Mouse (Mus musculus) heart, embryonic 12.5 days (tissue): ENCODE data around the gene Zkscan2. TPM values are rescaled to one million over a fixed set of nuclear protein-coding genes. Genes with fewer than 3 reads are reported as not detected.

ENCODE experiments used
- ATAC-seq: fragments of 200-750 bp; cut with Nextera tagmentation; 2 replicates; pipeline ENCODE4 v1.8.0; 2017; ENCODE audit warnings: moderate TSS enrichment, moderate library complexity; ENCODE audit not compliant: insufficient number of reproducible peaks, low FRiP score
- H3K27ac ChIP-seq: fragments of 300-500 bp; sonication (generic); 2 replicates; pipeline ENCODE4 v1.5.1; 2016; ENCODE audit warnings: mild to moderate bottlenecking, moderate library complexity; ENCODE audit not compliant: poor library complexity, severe bottlenecking
- H3K27me3 ChIP-seq: fragments of 300-500 bp; sonication (generic); replicated peaks from 2 replicates; pipeline ENCODE4 v1.6.1; 2016; ENCODE audit warnings: mild to moderate bottlenecking, moderate library complexity
- H3K36me3 ChIP-seq: fragments of 300-500 bp; sonication (generic); 2 replicates; pipeline ENCODE4 v1.6.1; 2016; ENCODE audit warnings: mild to moderate bottlenecking, moderate library complexity
- H3K4me1 ChIP-seq: fragments of 300-500 bp; sonication (generic); replicated peaks from 2 replicates; pipeline ENCODE4 v1.6.1; 2016; ENCODE audit warnings: mild to moderate bottlenecking
- H3K4me2 ChIP-seq: fragments of 300-500 bp; sonication (generic); 2 replicates; pipeline ENCODE4 v1.6.1; 2016; ENCODE audit warnings: mild to moderate bottlenecking, moderate library complexity
- H3K4me3 ChIP-seq: fragments of 300-500 bp; sonication (generic); 2 replicates; pipeline ENCODE4 v1.5.1; 2016; ENCODE audit warnings: mild to moderate bottlenecking
- H3K9ac ChIP-seq: fragments of 300-500 bp; sonication (generic); 2 replicates; pipeline ENCODE4 v1.6.1; 2016; ENCODE audit warnings: mild to moderate bottlenecking, moderate library complexity
- H3K9me3 ChIP-seq: fragments of 300-500 bp; sonication (generic); replicated peaks from 2 replicates; pipeline ENCODE4 v1.6.1; 2016; ENCODE audit warnings: mild to moderate bottlenecking, moderate library complexity
- WGBS: fragments of 180-500 bp; shearing (Covaris S2); methylation state at CpG from one replicate; pipeline ENCODE4 v1.1.7; 2016; 5-methylcytosine and 5-hydroxymethylcytosine counted together
- polyA plus RNA-seq: library from polyadenylated mRNA; unstranded; fragments of >200 nt; fragmentation: Nextera tagmentation; extraction: Ambion mirVana; gene quantifications from 2 replicates; pipeline ENCODE4 v1.2.1, GENCODE M21; 2016

Zkscan2 gene
- polyA plus RNA-seq, 1 experiment from 2014 or later = 3.2 TPM

- no peak overlapping the region for H3K4me3 ChIP-seq
- H3K9me3 ChIP-seq = no peaks in the 10 kb centered on the region
- peaks cover 29% of the 10 kb centered on the region for H3K36me3 ChIP-seq
- no peak for ATAC-seq
- H3K4me1 ChIP-seq = no peaks in the 10 kb centered on the region
- no peak overlapping the region for H3K9ac ChIP-seq
- 74% methylated on average over 4 of the region's 4 CpGs for WGBS
- no peak overlapping the region for H3K27ac ChIP-seq
- no peak overlapping the region for H3K4me2 ChIP-seq
- H3K27me3 ChIP-seq = no peaks in the 10 kb centered on the region
These were observed 69.0 kb downstream of the Zkscan2 start for GRCm38 (mm10) chr7:123431206-123431605.

- H3K4me1 ChIP-seq = peaks cover 6% of the 10 kb centered on the region
- no peak overlapping the region for H3K9ac ChIP-seq
- H3K9me3 ChIP-seq = no peaks in the 10 kb centered on the region
- no peak overlapping the region for H3K27ac ChIP-seq
- H3K36me3 ChIP-seq = peaks cover 29% of the 10 kb centered on the region
- WGBS = 72% methylated on average over 4 of the region's 4 CpGs
- H3K4me2 ChIP-seq = no peak overlapping the region
- no peaks in the 10 kb centered on the region for H3K27me3 ChIP-seq
- no peak overlapping the region for H3K4me3 ChIP-seq
- ATAC-seq = no peak
These were observed 69.9 kb downstream of the Zkscan2 start for GRCm38 (mm10) chr7:123430411-123430705.

- WGBS = 65% methylated on average over 8 of the region's 8 CpGs
- H3K9ac ChIP-seq = no peak overlapping the region
- peaks cover 29% of the 10 kb centered on the region for H3K36me3 ChIP-seq
- no peak for ATAC-seq
- no peaks in the 10 kb centered on the region for H3K9me3 ChIP-seq
- no peaks in the 10 kb centered on the region for H3K27me3 ChIP-seq
- H3K4me2 ChIP-seq = no peak overlapping the region
- H3K4me1 ChIP-seq = peaks cover 12% of the 10 kb centered on the region
- no peak overlapping the region for H3K27ac ChIP-seq
- H3K4me3 ChIP-seq = no peak overlapping the region
These were observed 70.4 kb downstream of the Zkscan2 start for GRCm38 (mm10) chr7:123429624-123430410.

Other genes starting within 250 kb of the Zkscan2 start
- gene Lcmt1, start 130.7 kb downstream of the Zkscan2 start, polyA plus RNA-seq = 37.5 and 38.5 TPM in 2 replicates
- 23.0 and 25.4 TPM in 2 replicates for gene Arhgap17, start 130.5 kb downstream of the Zkscan2 start, polyA plus RNA-seq
- gene Aqp8, start 38.2 kb downstream of the Zkscan2 start, polyA plus RNA-seq = 2.0 and 2.1 TPM in 2 replicates